Mouse (Mus musculus) heart, postnatal 25 days (tissue): ENCODE data around the gene Scml2. TPM values are rescaled to one million over a fixed set of nuclear protein-coding genes. Genes with fewer than 3 reads are reported as not detected.
"Not testable (repeated sequence)": the region's sequence is repeated elsewhere in the genome, so short reads cannot be mapped to it uniquely, and the experiment has no call there.

Experiments used
- DNase-seq: peaks from one replicate; pipeline ENCODE4 v3.0.0; 2022; ENCODE audit warnings: low spot score
- intact Hi-C: fragments of 180-260 bp; cut with DNase I; formaldehyde crosslinking; loops from one replicate; pipeline ENCODE4 v1.15.1; 2025
- total RNA-seq, 2 experiments: library from RNA; stranded (reverse); gene quantifications; 2 replicates each; pipeline ENCODE4 v1.2.3; 2021

The Scml2 gene
- under 1 TPM; 0.62 to 0.78 TPM for total RNA-seq

- intact Hi-C loops, DNase-seq: not testable (repeated sequence)
Observed at GRCm38 (mm10) chrX:161116893-161117292, at the start of gene Scml2. TSS of gene Scml2 (plus strand) at chrX:161117193.

DNA sequence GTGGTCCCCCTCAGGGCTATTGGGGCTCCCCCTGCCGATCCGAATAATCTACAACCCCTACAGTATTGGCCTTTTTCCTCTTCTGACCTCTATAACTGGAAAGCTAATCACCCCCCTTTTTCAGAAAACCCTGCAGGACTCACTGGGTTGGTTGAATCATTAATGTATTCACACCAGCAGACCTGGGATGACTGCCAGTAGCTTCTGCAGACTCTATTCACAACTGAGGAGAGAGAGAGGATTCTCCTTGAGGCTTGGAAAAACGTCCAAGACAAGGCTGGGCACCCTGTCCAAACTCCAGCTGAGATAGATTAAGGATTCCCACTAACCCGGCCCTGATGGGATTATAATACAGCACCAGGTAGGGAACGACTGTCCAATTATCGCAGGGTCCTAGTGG, 41.4 kb upstream of the Scml2 start:
- intact Hi-C loops, DNase-seq: not testable (repeated sequence)

DNA sequence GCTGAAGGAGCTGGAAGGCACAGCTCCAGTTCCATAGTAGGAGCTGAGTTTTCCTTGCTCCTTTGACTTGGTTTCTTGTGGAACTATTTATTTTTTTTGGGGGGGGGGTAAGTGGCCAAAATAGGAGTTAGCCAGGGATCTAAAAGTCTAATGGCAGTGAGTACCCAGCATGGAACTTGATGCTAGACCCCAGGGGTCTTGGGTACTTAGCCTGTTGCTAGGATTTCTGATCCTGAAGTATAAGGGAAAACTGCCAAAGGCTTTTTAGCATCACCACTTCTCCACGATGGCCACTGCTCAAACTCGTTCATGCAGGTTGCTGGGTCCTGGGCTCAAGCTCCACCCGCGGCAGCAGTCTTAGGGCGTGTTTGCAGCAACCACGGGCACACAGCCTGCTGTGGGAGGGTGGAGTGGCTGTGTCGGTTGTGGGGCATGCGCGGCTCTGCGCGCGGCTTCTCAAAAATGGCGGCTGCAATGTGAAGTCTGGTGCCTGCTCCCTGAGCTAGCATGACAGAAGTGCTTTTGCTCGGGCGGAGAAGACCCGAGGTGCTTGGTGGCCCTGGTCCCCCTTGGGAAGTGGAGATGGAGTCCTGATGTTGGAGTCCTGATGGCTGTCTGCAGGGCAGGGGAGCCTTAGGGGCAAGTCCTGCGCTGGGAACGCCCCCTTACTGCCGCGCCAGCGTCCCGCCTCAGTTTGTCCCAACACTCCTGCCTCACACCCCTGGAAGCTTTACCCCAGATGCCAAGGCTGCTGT, 45.5 kb downstream of the Scml2 start:
- DNase-seq: peak; percentile 9
- intact Hi-C loops: no loop called here

- intact Hi-C loops: no loop called here
- DNase-seq: no peak
Observed at GRCm38 (mm10) chrX:161163069-161163416, 46.0 kb downstream of the Scml2 start.

GRCm38 (mm10) chrX:161287156-161287555, 170.2 kb downstream of the Scml2 start, which contains the start of gene Gm15262:
TSS of gene Gm15262 (plus strand) at chrX:161287456.
- intact Hi-C loops, DNase-seq: not testable (repeated sequence)

Other genes with a start within 250 kb of the Scml2 start
- gene Gja6, start 210.1 kb upstream of the Scml2 start, total RNA-seq: not detected
- gene Cdkl5, start 122.5 kb upstream of the Scml2 start, total RNA-seq: 1 to 10 TPM; 5.6 to 6.6 TPM
- gene Gm15262, start 170.3 kb downstream of the Scml2 start, total RNA-seq: not detected